Mouse (Mus musculus): ENCODE data around the gene 9330161L09Rik.

GRCm38 (mm10) chr12:103389982-103390381 lies 17.6 kb downstream of the 9330161L09Rik start:
- TF ChIP-seq TAL1 (IDR thresholded peaks at IDR 0.05; ENCODE audit: low read length) = no peak
- no peak for TF ChIP-seq GATA1 (IDR thresholded peaks at IDR 0.05; ENCODE audit: low read length)
